Mouse (Mus musculus): ENCODE results near the gene Gm44511. TPM values are rescaled to one million over a fixed set of nuclear protein-coding genes. Genes with fewer than 3 reads are reported as not detected.

Gene Gm44511
- total RNA-seq, 2 experiments from 2014 or later = not detected

Other genes with a start within 250 kb of the Gm44511 start
- gene A2ml1, start 244.7 kb downstream of the Gm44511 start, total RNA-seq (2021) = not detected
- not detected for gene Klrb1a, start 202.8 kb downstream of the Gm44511 start, total RNA-seq (2021)
- gene Clec2h, start 163.9 kb downstream of the Gm44511 start, total RNA-seq (2021) = not detected
- not detected for gene Klrb1, start 103.3 kb downstream of the Gm44511 start, total RNA-seq (2021)
- not detected for gene Klrb1c, start 37.1 kb downstream of the Gm44511 start, total RNA-seq (2021)
- not detected for gene Klrb1b, start within 50 bp of the Gm44511 start, total RNA-seq (2021)
- gene Clec2i, start 61.3 kb upstream of the Gm44511 start, total RNA-seq (2021) = under 1 TPM in 1 of 2 experiments, not detected in 1; 0.10 TPM
- under 1 TPM; 0.42 to 0.65 TPM for gene BC035044, start 64.8 kb upstream of the Gm44511 start, total RNA-seq (2021)
- gene Clec2g, start 108.1 kb upstream of the Gm44511 start, total RNA-seq (2021) = 1 to 10 TPM; 2.5 to 3.5 TPM
- gene Klrb1f, start 219.6 kb upstream of the Gm44511 start, total RNA-seq (2021) = not detected